ENCODE assay signal across 23 mouse cellular contexts in the genomic region with DNA sequence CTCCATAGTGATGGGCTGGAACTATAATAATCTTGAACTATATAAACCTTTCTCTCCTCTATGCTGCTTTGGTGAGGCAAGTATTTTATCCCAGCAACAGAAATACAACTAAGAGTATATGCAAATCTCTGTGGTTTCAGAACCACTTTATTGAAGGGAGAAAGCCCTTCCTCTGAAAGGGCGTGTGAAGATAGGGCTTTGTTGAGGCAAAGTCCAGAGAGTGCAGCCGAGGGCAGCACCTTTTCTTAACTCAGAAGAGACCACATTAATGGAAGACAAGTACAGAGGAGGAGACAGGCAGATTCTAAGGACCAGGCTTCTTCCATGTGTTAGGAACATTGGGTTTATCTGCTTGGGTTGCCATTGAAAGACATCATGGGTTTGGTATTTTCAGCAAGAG.
"Had no signal": no experiment of that assay in that cellular context is flagged by ENCODE, and none has a peak within 500 bp of the region (broad histone marks: within the 10 kb centered on the region; RNA-seq: fewer than 3 reads in every experiment).

No protein-coding gene starts in this region.

- H3K27me3 ChIP-seq: heart, embryonic 12.5 days; hindbrain, embryonic 13.5 days; hindbrain, embryonic 15.5 days; limb, embryonic 13.5 days; limb, embryonic 15.5 days; liver, embryonic 12.5 days had no signal

- H3K9me3 ChIP-seq: heart, embryonic 12.5 days; hindbrain, embryonic 13.5 days; hindbrain, embryonic 15.5 days; limb, embryonic 15.5 days; liver, embryonic 12.5 days had no signal

- H3K27ac ChIP-seq: heart, adult 2 months; heart, embryonic 10.5 days; hindbrain, embryonic 13.5 days; hindbrain, embryonic 15.5 days; hindbrain, postnatal 0 days; limb, embryonic 13.5 days; limb, embryonic 15.5 days; liver, embryonic 12.5 days; liver, embryonic 14.5 days had no signal

- H3K4me1 ChIP-seq: heart, embryonic 10.5 days; heart, embryonic 12.5 days; hindbrain, embryonic 13.5 days; liver, embryonic 12.5 days had no signal

- H3K4me2 ChIP-seq: heart, embryonic 12.5 days; hindbrain, embryonic 13.5 days; hindbrain, embryonic 15.5 days; limb, embryonic 13.5 days; limb, embryonic 15.5 days; liver, embryonic 12.5 days had no signal

- H3K9ac ChIP-seq: heart, embryonic 12.5 days; hindbrain, embryonic 13.5 days; hindbrain, embryonic 15.5 days; limb, embryonic 13.5 days; limb, embryonic 15.5 days; liver, embryonic 12.5 days; liver, embryonic 14.5 days had no signal

- DNase-seq: gastrocnemius, postnatal 14 days; gastrocnemius, postnatal 36 days; heart, adult 11 months; heart, adult 2 months; heart, postnatal 10 days; heart, postnatal 36 days; kidney, adult 18-20 months; kidney, adult 8-10 months; kidney, postnatal 10 days; kidney, postnatal 25 days; kidney, postnatal 4 days; layer of hippocampus, adult 9-11 months; layer of hippocampus, postnatal 36 days; left cerebral cortex, postnatal 4 days had no signal

- H3K4me3 ChIP-seq: heart, adult 2 months; heart, embryonic 10.5 days; heart, embryonic 12.5 days; hindbrain, embryonic 13.5 days; hindbrain, embryonic 15.5 days; limb, embryonic 13.5 days; limb, embryonic 15.5 days; liver, embryonic 12.5 days had no signal

- H3K36me3 ChIP-seq: hindbrain, embryonic 13.5 days; hindbrain, embryonic 15.5 days; liver, embryonic 12.5 days had no signal

- ATAC-seq: hindbrain, postnatal 0 days; liver, embryonic 12.5 days had no signal
